Mouse (Mus musculus) lung, adult 2 months (tissue): ENCODE data around the gene Vwa5b1.

Experiments
- CTCF ChIP-seq: fragments of 200-500 bp; IDR thresholded peaks from 2 replicates; pipeline ENCODE4 v1.5.1; 2011; ENCODE audit warnings: mild to moderate bottlenecking, low read length, control low read depth; ENCODE audit not compliant: insufficient read depth
- POLR2A ChIP-seq: fragments of 200-500 bp; IDR thresholded peaks from 2 replicates; pipeline ENCODE4 v1.6.1; 2011; ENCODE audit warnings: low read depth, mild to moderate bottlenecking, control low read depth, low read length, borderline replicate concordance; ENCODE audit errors: extremely low read depth

- TF ChIP-seq CTCF (no peak), POLR2A (no peak)
These were observed 53.2 kb downstream of the Vwa5b1 start for GRCm38 (mm10) chr4:138582446-138582845.
